Mouse (Mus musculus) myocyte (in vitro differentiated cells): ENCODE data around the gene Ldb2.

ENCODE experiments used
- CEBPB ChIP-seq: IDR thresholded peaks from 2 replicates; pipeline ENCODE4 v1.6.1; 2011; ENCODE audit warnings: mild to moderate bottlenecking, moderate library complexity; ENCODE audit not compliant: poor library complexity, insufficient read depth, severe bottlenecking
- MAX ChIP-seq: IDR thresholded peaks from one replicate; pipeline ENCODE4 v1.6.1; 2011; ENCODE audit warnings: low read depth, mild to moderate bottlenecking, control low read depth
- MYOD1 ChIP-seq, 3 experiments: IDR thresholded peaks; one replicate each; pipeline ENCODE4 v1.6.1; 2011; ENCODE audit warnings: control low read depth in 2 of 3, low read depth in 2 of 3, mild to moderate bottlenecking in 2 of 3, moderate library complexity in 1 of 3; ENCODE audit not compliant: insufficient read length in 2 of 3, control insufficient read depth in 1 of 3
- MYOG ChIP-seq, 3 experiments: IDR thresholded peaks; one replicate each; pipeline ENCODE4 v1.6.1; 2011; ENCODE audit warnings: control low read depth in 2 of 3, low read depth in 2 of 3, mild to moderate bottlenecking in 2 of 3; ENCODE audit not compliant: insufficient read length in 2 of 3, control insufficient read depth in 1 of 3, insufficient read depth in 1 of 3
- POLR2A ChIP-seq: IDR thresholded peaks from one replicate; pipeline ENCODE4 v1.6.1; 2011; ENCODE audit warnings: low read depth, mild to moderate bottlenecking, control low read depth, moderate library complexity; ENCODE audit not compliant: insufficient read length
- POLR2AphosphoS2 ChIP-seq: IDR thresholded peaks from one replicate; pipeline ENCODE4 v1.6.1; 2011; ENCODE audit warnings: low read depth, control low read depth; ENCODE audit not compliant: insufficient read length
- REST ChIP-seq: IDR thresholded peaks from one replicate; pipeline ENCODE4 v1.6.1; 2011; ENCODE audit warnings: mild to moderate bottlenecking, control low read depth, moderate library complexity; ENCODE audit not compliant: insufficient read depth, insufficient read length
- SRF ChIP-seq: IDR thresholded peaks from one replicate; pipeline ENCODE4 v1.6.1; 2011; ENCODE audit warnings: low read depth; ENCODE audit not compliant: control insufficient read depth, insufficient read length
- TCF12 ChIP-seq: IDR thresholded peaks from one replicate; pipeline ENCODE4 v1.6.1; 2011; ENCODE audit warnings: mild to moderate bottlenecking, control low read depth; ENCODE audit not compliant: poor library complexity, insufficient read depth, severe bottlenecking
- USF1 ChIP-seq: IDR thresholded peaks from one replicate; pipeline ENCODE4 v1.6.1; 2011; ENCODE audit warnings: low read depth, mild to moderate bottlenecking, control low read depth, moderate library complexity

DNA sequence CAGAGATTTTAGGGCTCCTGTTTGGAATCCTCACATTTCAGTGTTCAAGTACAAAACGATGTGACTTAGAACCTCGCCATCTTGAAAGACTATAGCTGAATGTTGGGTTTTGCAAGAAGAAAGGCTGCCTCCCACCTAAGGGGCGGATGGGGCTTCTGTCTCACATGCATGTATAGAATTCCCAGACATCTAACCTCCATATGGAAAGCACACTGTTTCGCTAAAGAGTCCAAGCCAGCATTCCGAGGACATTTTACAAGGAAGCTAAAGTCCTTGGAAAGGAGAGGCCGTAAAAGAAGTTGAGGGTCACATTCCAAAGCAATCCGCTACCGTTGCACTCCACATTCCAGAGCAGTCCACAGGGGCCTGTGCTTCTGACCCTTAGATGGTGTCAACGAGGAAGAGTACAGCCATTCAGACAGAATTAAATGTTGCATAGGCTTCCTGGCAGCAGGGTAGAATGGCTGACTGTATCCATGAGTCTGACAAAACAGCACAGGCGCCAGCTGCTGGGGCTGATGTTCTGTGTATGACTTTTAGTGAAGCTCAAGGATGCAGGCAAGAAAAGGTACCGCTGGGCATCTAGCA is 245.6 kb downstream of the Ldb2 start:
- TF ChIP-seq MYOG (IDR thresholded peaks at IDR 0.05; ENCODE audit: control insufficient read depth in 1 of 3, insufficient read depth in 1 of 3, insufficient read length in 2 of 3, low read depth in 2 of 3) (no peak), POLR2A (no peak), TCF12 (no peak), MAX (no peak), MYOD1 (IDR thresholded peaks at IDR 0.05; ENCODE audit: control insufficient read depth in 1 of 3, insufficient read length in 2 of 3, low read depth in 2 of 3) (no peak), SRF (no peak), CEBPB (no peak), REST (no peak), POLR2AphosphoS2 (no peak), USF1 (no peak)
